Mouse (Mus musculus) embryonic facial prominence, embryonic 14.5 days (tissue): ENCODE data around the gene Ypel4. TPM values are rescaled to one million over a fixed set of nuclear protein-coding genes. Genes with fewer than 3 reads are reported as not detected.

Experiments used
- ATAC-seq: fragments of 200-750 bp; cut with Nextera tagmentation; 2 replicates; pipeline ENCODE4 v1.8.0; 2017; ENCODE audit warnings: low read depth, moderate number of reproducible peaks, moderate TSS enrichment
- DNase-seq: peaks from one replicate; pipeline ENCODE4 v3.0.0-alpha.2; 2015; ENCODE audit warnings: low spot score
- H3K27ac ChIP-seq: fragments of 300-500 bp; sonication (generic); replicated peaks from 2 replicates; pipeline ENCODE4 v1.5.1; 2014; ENCODE audit warnings: low read depth, mild to moderate bottlenecking, low read length, moderate library complexity
- H3K27me3 ChIP-seq: fragments of 300-500 bp; sonication (generic); replicated peaks from 2 replicates; pipeline ENCODE4 v1.6.1; 2014; ENCODE audit warnings: low read length; ENCODE audit not compliant: control insufficient read depth, insufficient read depth
- H3K36me3 ChIP-seq: fragments of 300-500 bp; sonication (generic); 2 replicates; pipeline ENCODE4 v1.6.1; 2014; ENCODE audit warnings: low read length, mixed read lengths; ENCODE audit not compliant: control insufficient read depth, insufficient read depth
- H3K4me1 ChIP-seq: fragments of 300-500 bp; sonication (generic); 2 replicates; pipeline ENCODE4 v1.6.1; 2014; ENCODE audit warnings: antibody characterized with exemption, low read length; ENCODE audit not compliant: control insufficient read depth, insufficient read depth
- H3K4me2 ChIP-seq: fragments of 300-500 bp; sonication (generic); 2 replicates; pipeline ENCODE4 v1.6.1; 2014; ENCODE audit warnings: low read depth, mild to moderate bottlenecking, low read length, moderate library complexity, mixed read lengths
- H3K4me3 ChIP-seq: fragments of 300-500 bp; sonication (generic); 2 replicates; pipeline ENCODE4 v1.5.1; 2014; ENCODE audit warnings: low read depth, mild to moderate bottlenecking, low read length
- H3K9ac ChIP-seq: fragments of 300-500 bp; sonication (generic); 2 replicates; pipeline ENCODE4 v1.6.1; 2014; ENCODE audit warnings: low read depth, mild to moderate bottlenecking, low read length, moderate library complexity, mixed read lengths
- H3K9me3 ChIP-seq: fragments of 300-500 bp; sonication (generic); 2 replicates; pipeline ENCODE4 v1.6.1; 2016; ENCODE audit warnings: low read length; ENCODE audit not compliant: control insufficient read depth
- WGBS: fragments of 180-500 bp; shearing (Covaris S2); extraction: QIAGEN DNeasy Blood & Tissue Kit; methylation state at CpG from one replicate; pipeline ENCODE4 v1.1.7; 2014; 5-methylcytosine and 5-hydroxymethylcytosine counted together
- polyA plus RNA-seq: library from polyadenylated mRNA; unstranded; fragments of >200 nt; fragmentation: Nextera tagmentation; extraction: Ambion mirVana; gene quantifications from 2 replicates; pipeline ENCODE4 v1.2.1, GENCODE M21; 2014

Ypel4 gene
- polyA plus RNA-seq, 1 experiment from 2014 or later: 5.5 TPM

DNA sequence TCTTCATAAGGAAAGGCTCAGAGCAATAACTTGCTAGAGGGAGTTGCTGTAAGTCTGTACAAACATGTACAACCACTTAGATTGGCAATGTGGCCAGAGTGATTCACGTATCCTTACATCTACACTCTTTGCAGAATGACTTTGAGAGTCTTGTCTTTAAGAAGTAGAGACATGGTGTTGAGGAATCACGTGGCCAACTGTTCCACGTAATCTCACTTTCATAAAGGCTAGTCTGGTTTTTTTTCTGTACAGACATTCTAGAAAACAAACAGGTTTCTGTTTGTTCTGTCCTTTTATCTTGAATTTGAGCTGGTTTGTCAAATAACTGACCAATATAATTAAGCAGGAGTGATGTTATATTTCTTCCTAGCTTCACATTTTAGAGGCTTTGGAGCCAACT lies 27.5 kb downstream of the Ypel4 start:
- H3K4me3 ChIP-seq: no peak overlapping the region
- H3K27ac ChIP-seq: no peak overlapping the region
- ATAC-seq (no peak), DNase-seq (no peak)
- no peaks in the 10 kb centered on the region for H3K27me3 ChIP-seq
- no peaks in the 10 kb centered on the region for H3K9me3 ChIP-seq
- H3K4me1 ChIP-seq: no peaks in the 10 kb centered on the region
- H3K9ac ChIP-seq: no peak overlapping the region
- 89% methylated on average over 3 of the region's 3 CpGs for WGBS
- H3K4me2 ChIP-seq: no peak overlapping the region
- H3K36me3 ChIP-seq: no peaks in the 10 kb centered on the region

DNA sequence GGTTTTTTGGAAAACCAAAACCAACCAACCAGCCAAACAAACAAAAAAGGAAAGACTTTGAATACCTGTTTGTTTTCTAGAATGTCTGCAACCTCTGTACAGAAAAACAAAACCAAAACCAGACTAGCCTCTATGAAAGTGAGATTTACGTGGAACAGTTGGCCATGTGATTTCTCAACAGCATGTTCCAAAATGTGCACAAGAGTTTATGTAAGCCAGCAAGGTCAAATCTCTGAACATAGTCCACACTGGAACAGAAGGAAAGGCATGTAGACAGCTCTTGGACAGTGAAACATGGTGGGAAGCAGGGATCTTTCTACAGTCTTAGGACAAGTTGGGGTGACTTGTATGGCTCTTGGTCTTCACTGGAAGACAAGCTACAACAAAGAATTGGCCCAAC lies 28.0 kb downstream of the Ypel4 start:
- WGBS: 90% methylated on average over 1 of the region's 1 CpGs
- no peak overlapping the region for H3K4me3 ChIP-seq
- DNase-seq (no peak), ATAC-seq (no peak)
- no peak overlapping the region for H3K27ac ChIP-seq
- no peak overlapping the region for H3K4me2 ChIP-seq
- H3K9ac ChIP-seq: no peak overlapping the region
- H3K9me3 ChIP-seq: no peaks in the 10 kb centered on the region
- H3K27me3 ChIP-seq: no peaks in the 10 kb centered on the region
- no peaks in the 10 kb centered on the region for H3K4me1 ChIP-seq
- no peaks in the 10 kb centered on the region for H3K36me3 ChIP-seq

DNA sequence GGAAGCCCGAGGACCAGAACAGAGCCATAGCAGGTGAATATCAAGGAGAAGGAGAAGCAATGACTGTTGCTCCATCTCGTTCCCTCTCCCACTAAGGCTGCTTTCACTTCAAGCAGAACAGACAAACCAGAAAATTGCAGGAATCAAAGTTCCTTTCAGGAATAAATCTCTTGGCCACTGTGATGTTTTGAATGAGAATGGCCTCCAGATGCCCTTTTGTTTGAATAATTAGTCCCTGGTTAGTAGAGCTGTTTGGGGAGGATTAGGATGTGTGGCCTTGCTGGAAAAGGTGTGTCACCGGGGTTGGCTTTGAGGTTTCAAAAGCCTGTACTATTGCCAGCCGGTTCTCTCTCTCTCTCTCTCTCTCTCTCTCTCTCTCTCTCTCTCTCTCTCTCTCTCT lies 28.4 kb downstream of the Ypel4 start:
- no peak for ATAC-seq
- H3K36me3 ChIP-seq: no peaks in the 10 kb centered on the region
- DNase-seq: no peak
- 47% methylated on average over 3 of the region's 4 CpGs for WGBS
- H3K9me3 ChIP-seq: no peaks in the 10 kb centered on the region
- H3K4me1 ChIP-seq: no peaks in the 10 kb centered on the region
- H3K4me2 ChIP-seq: no peak overlapping the region
- no peak overlapping the region for H3K4me3 ChIP-seq
- no peaks in the 10 kb centered on the region for H3K27me3 ChIP-seq
- H3K9ac ChIP-seq: no peak overlapping the region
- H3K27ac ChIP-seq: no peak overlapping the region

DNA sequence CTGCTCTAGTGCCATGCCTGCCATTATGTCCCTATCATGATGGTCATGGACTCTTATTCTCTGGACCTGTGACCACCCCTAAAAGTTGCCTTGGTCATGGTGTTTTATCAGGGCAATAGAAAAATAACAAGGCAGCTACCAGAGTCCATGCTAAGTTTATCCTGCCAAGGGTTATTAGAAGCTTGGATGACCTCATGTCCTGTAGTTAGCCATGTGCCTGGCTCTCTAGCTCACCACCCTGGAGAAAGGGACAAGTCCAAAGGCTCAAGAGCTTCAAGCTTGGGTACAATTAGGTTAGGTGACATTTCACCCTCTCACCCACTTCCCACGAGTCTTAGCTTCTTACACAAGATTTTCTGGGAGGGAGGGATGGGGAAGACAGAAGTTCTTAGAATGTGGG lies 29.0 kb downstream of the Ypel4 start:
- Histone ChIP-seq H3K27me3 (no peaks in the 10 kb centered on the region), H3K36me3 (no peaks in the 10 kb centered on the region), H3K4me1 (no peaks in the 10 kb centered on the region), H3K9me3 (no peaks in the 10 kb centered on the region), H3K4me2 (no peak overlapping the region), H3K27ac (no peak overlapping the region), H3K4me3 (no peak overlapping the region), H3K9ac (no peak overlapping the region)
- DNase-seq: no peak
- ATAC-seq: no peak
- 44% methylated on average over 1 of the region's 1 CpGs for WGBS

DNA sequence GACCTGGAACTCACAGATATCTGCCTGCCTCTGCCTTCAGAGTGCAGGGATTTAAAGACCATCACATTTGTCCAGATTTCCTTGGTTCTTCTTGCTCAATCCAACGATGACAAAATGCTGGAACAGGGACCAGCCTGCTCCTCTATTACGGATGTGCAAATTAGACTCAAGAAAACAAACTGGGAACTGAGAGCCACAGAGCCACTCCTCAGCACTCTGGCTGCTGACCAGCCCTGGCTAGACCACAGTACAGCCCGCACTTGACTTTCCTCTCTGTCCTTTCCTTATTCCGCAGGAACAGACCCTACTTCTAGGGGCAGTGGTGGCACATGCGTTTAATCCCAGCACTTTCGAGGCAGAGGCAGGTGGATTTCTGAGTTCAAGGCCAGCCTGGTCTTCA lies 36.6 kb downstream of the Ypel4 start:
- Histone ChIP-seq H3K4me1 (peaks cover 5% of the 10 kb centered on the region), H3K27me3 (no peaks in the 10 kb centered on the region), H3K4me2 (no peak overlapping the region), H3K9me3 (no peaks in the 10 kb centered on the region), H3K36me3 (no peaks in the 10 kb centered on the region), H3K27ac (no peak overlapping the region), H3K9ac (no peak overlapping the region), H3K4me3 (no peak overlapping the region)
- ATAC-seq: no peak
- WGBS: 73% methylated on average over 6 of the region's 6 CpGs
- no peak for DNase-seq

DNA sequence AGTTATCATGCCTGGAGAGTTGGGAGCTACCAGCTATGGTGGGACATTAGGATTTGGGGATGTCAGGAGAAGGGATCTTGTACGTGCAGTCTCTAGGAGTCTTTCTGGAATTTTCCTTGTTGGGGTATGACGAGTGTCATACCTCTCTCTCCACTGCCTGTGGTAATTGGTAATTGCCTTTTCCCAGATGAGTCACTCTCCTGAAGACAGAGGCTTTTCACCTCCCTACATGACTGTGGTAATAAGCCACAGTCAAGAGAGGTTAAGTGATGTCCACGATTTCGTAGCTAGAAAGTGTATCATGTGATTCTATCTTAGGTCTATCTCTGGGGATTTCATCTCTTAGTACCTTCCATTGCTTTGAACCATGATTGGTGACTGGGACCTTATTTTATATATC lies 38.6 kb downstream of the Ypel4 start:
- Histone ChIP-seq H3K9ac (no peak overlapping the region), H3K4me2 (no peak overlapping the region), H3K27me3 (no peaks in the 10 kb centered on the region), H3K27ac (no peak overlapping the region), H3K36me3 (no peaks in the 10 kb centered on the region), H3K4me1 (peaks cover 5% of the 10 kb centered on the region), H3K9me3 (no peaks in the 10 kb centered on the region), H3K4me3 (no peak overlapping the region)
- 87% methylated on average over 4 of the region's 4 CpGs for WGBS
- ATAC-seq: no peak
- no peak for DNase-seq

DNA sequence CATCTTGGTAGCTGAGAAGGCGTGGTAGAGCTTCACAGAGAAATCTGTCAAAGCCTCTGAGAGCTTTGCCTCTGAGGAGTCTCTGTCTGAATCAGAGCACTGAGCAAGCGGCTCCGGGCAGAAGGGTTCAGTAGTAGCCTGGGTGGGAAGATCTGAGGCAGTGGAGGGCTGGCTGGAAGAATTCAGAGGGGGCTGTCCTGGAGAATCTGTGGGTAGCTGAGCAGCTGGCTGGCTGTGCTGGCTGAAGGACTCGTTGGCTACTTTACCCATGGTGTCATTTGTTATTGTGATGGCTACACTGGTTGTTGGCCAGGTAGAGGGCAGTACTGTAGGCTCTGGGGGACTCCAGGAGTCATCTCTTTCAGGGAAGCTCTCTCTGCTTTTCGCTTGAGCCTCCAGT lies 39.3 kb downstream of the Ypel4 start:
- Histone ChIP-seq H3K27ac (no peak overlapping the region), H3K36me3 (no peaks in the 10 kb centered on the region), H3K9ac (no peak overlapping the region), H3K27me3 (no peaks in the 10 kb centered on the region), H3K4me1 (peaks cover 5% of the 10 kb centered on the region), H3K9me3 (no peaks in the 10 kb centered on the region), H3K4me3 (no peak overlapping the region), H3K4me2 (no peak overlapping the region)
- DNase-seq (no peak), ATAC-seq (no peak)
- WGBS: 82% methylated on average over 5 of the region's 5 CpGs

DNA sequence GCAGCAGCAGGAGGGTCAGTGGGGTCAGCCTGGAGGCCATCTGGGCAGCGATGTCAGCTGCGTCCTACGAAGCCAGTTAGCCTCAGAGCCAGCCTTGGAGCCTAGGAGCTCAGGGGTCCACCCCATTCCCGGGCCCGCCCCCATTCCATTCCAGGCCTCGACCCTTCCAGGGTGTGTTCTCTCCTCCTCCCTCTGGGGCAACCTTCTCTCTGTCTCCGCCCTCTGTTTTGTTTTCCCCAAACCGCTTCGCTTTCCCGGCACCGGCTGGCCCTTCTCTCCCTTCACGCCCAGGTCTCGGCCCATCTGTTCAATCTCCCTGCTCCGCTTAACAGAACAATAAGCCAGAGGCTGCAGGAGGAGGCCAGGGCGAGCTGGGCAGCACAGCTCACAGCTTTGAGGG lies 40.9 kb downstream of the Ypel4 start:
- Histone ChIP-seq H3K4me3 (peak overlapping the region; percentile 37), H3K36me3 (no peaks in the 10 kb centered on the region), H3K4me2 (peak overlapping the region; percentile 66), H3K9me3 (no peaks in the 10 kb centered on the region), H3K9ac (peak overlapping the region; percentile 60), H3K4me1 (peaks cover 5% of the 10 kb centered on the region), H3K27ac (peak overlapping the region; percentile 40; the same call in 1 of the 2 replicates), H3K27me3 (no peaks in the 10 kb centered on the region)
- ATAC-seq (peak; percentile 95), DNase-seq (peak; percentile 88)
- 5% methylated on average over 11 of the region's 15 CpGs for WGBS

DNA sequence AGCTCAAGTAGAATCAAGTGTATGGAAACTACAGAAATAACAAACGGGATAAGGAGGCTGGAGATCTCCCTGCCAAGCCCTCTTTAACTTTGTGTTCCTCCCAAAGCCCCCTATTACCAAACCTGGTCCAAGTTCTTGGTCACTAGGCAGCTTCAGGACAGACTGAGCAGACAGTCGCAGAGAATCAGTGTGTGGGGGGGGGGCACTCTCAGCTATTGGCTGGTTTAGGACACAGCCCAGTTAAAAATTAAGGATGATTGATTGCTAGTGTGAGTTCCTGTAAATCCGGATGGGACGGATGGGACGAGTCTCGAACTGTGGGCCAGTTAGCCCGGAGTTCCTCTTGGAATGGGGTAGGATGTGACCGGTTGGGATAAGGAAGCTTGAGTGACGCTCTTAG lies 41.4 kb downstream of the Ypel4 start, which contains the start of gene Serping1:
Gene Serping1 (minus strand): TSS at position 204 of the 400 bp plus-strand sequence.
- Histone ChIP-seq H3K27me3 (no peaks in the 10 kb centered on the region), H3K9ac (peak within 1 kb of the TSS; percentile 60), H3K36me3 (no peaks in the 10 kb centered on the region), H3K27ac (peak within 1 kb of the TSS; percentile 40), H3K4me3 (peak within 1 kb of the TSS; percentile 37), H3K9me3 (no peaks in the 10 kb centered on the region), H3K4me2 (peak within 1 kb of the TSS; percentile 66), H3K4me1 (peaks cover 5% of the 10 kb centered on the region)
- DNase-seq (no peak), ATAC-seq (peak; percentile 13; the same call in 1 of the 2 replicates)
- WGBS: 58% methylated on average over 9 of the region's 9 CpGs
